Comparison of ENCODE assay signal across 24 mouse cellular contexts in the genomic region with DNA sequence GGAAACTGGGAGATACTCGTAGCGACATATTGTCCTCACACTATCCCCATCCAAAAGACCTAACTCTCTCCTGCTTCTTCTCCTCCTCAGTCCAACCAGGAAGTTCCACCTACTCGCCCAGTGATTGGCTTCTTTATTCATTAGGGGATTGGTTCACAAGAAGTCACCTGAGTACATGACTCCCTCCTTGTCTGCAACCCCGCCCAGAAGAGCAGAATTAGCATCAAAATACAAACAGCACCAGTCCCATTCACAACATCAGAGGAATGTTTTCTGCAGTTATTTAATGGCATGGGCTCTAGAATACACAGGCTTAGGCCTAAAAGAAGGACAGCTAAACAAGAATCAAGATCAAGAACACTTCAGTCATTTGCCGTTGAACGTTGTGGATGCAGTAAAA.
DNase-seq lines count a peak whose midpoint lies in the region; ATAC-seq lines count a peak whose summit lies in the region.
"Had no signal": no experiment of that assay in that cellular context is flagged by ENCODE, and none has a peak within 500 bp of the region (broad histone marks: within the 10 kb centered on the region; RNA-seq: fewer than 3 reads in every experiment).

No protein-coding gene starts in this region.

- no peak overlapping the region for H3K9ac ChIP-seq in midbrain, embryonic 11.5 days (ENCODE audit: low read length)
- H3K9ac ChIP-seq in midbrain, embryonic 14.5 days (replicated peaks; ENCODE audit: low read length): no peak overlapping the region
- H3K9ac ChIP-seq: embryonic facial prominence, embryonic 12.5 days; forebrain, embryonic 13.5 days; forebrain, embryonic 15.5 days; forebrain, postnatal 0 days had no signal

- no peaks in the 10 kb centered on the region for H3K27me3 ChIP-seq in midbrain, embryonic 11.5 days (ENCODE audit: control insufficient read depth, insufficient read depth, low read length)
- no peaks in the 10 kb centered on the region for H3K27me3 ChIP-seq in midbrain, embryonic 14.5 days (ENCODE audit: control insufficient read depth, insufficient read depth, low read length)
- H3K27me3 ChIP-seq: CH12.LX; embryonic facial prominence, embryonic 12.5 days; forebrain, embryonic 13.5 days; forebrain, embryonic 15.5 days had no signal

- no peak overlapping the region for H3K27ac ChIP-seq in midbrain, embryonic 11.5 days (ENCODE audit: low read depth, low read length)
- H3K27ac ChIP-seq in midbrain, embryonic 14.5 days (replicated peaks; ENCODE audit: low read depth, low read length): no peak overlapping the region
- H3K27ac ChIP-seq: embryonic facial prominence, embryonic 10.5 days; embryonic facial prominence, embryonic 12.5 days; forebrain, embryonic 13.5 days; forebrain, embryonic 15.5 days had no signal

- no peak overlapping the region for H3K4me2 ChIP-seq in midbrain, embryonic 11.5 days
- H3K4me2 ChIP-seq in midbrain, embryonic 14.5 days (ENCODE audit: low read length): no peak overlapping the region
- H3K4me2 ChIP-seq: embryonic facial prominence, embryonic 12.5 days; forebrain, embryonic 13.5 days; forebrain, embryonic 15.5 days had no signal

- H3K36me3 ChIP-seq in midbrain, embryonic 11.5 days (ENCODE audit: control insufficient read depth, insufficient read depth, low read length): no peaks in the 10 kb centered on the region
- H3K36me3 ChIP-seq in midbrain, embryonic 14.5 days (ENCODE audit: control insufficient read depth, insufficient read depth, low read length): no peaks in the 10 kb centered on the region
- H3K36me3 ChIP-seq: embryonic facial prominence, embryonic 10.5 days; embryonic facial prominence, embryonic 12.5 days; forebrain, embryonic 15.5 days; G1E had no signal

- ATAC-seq in midbrain, embryonic 11.5 days (ENCODE audit: low FRiP score): no peak
- ATAC-seq in midbrain, embryonic 14.5 days (ENCODE audit: low FRiP score, low TSS enrichment): no peak
- ATAC-seq: activated CD4-positive, CD25-positive, alpha-beta regulatory T cell, adult 4 months; CD4-positive, CD25-positive, alpha-beta regulatory T cell, adult 4 months; forebrain, embryonic 13.5 days; forebrain, embryonic 15.5 days; forebrain, postnatal 0 days; Patski had no signal

- H3K9me3 ChIP-seq in midbrain, embryonic 11.5 days (ENCODE audit: control insufficient read depth, low read length): no peaks in the 10 kb centered on the region
- no peaks in the 10 kb centered on the region for H3K9me3 ChIP-seq in midbrain, embryonic 14.5 days (ENCODE audit: control insufficient read depth, low read length)
- H3K9me3 ChIP-seq: embryonic facial prominence, embryonic 10.5 days; embryonic facial prominence, embryonic 12.5 days; forebrain, embryonic 13.5 days; forebrain, embryonic 15.5 days had no signal

- no peak overlapping the region for H3K4me3 ChIP-seq in midbrain, embryonic 11.5 days (ENCODE audit: low read depth, low read length)
- H3K4me3 ChIP-seq in midbrain, embryonic 14.5 days (replicated peaks; ENCODE audit: low read depth, low read length): no peak overlapping the region
- H3K4me3 ChIP-seq: embryonic facial prominence, embryonic 10.5 days; embryonic facial prominence, embryonic 12.5 days; forebrain, embryonic 13.5 days; forebrain, embryonic 15.5 days had no signal

- 89% methylated on average over 6 of the region's 6 CpGs for WGBS in midbrain, embryonic 11.5 days
- 90% methylated on average over 6 of the region's 6 CpGs for WGBS in midbrain, embryonic 14.5 days

- DNase-seq in midbrain, embryonic 11.5 days (ENCODE audit: low spot score, missing footprints): peak; percentile 21
- no peak for DNase-seq in midbrain, embryonic 14.5 days
- DNase-seq in R1 (ENCODE audit: low read depth, low spot score): peak; percentile 88
- DNase-seq in spleen, adult 12 weeks (ENCODE audit: low spot score): no peak
- no peak for DNase-seq in urinary bladder, adult 18-20 months (ENCODE audit: low spot score in 2 of 2)
- DNase-seq: adrenal gland, adult 8-10 months; adrenal gland, postnatal 14 days; adrenal gland, postnatal 36 days; B cell, adult 2 months; cerebellum, adult 11-12 months; cerebellum, adult 2 months; cerebellum, adult 9-10 months; cerebellum, postnatal 10 days; cerebellum, postnatal 25 days; forebrain, postnatal 0 days had no signal

- H3K4me1 ChIP-seq in midbrain, embryonic 11.5 days (ENCODE audit: control insufficient read depth, insufficient read depth, low read length): no peaks in the 10 kb centered on the region
- H3K4me1 ChIP-seq in midbrain, embryonic 14.5 days (ENCODE audit: control insufficient read depth, insufficient read depth, low read length): no peaks in the 10 kb centered on the region
- H3K4me1 ChIP-seq: embryonic facial prominence, embryonic 10.5 days; embryonic facial prominence, embryonic 12.5 days; forebrain, embryonic 13.5 days; forebrain, embryonic 15.5 days had no signal

Comparison
In these comparisons a context has a peak if more than half of its experiments do, and no peak if none do; other contexts are left out.
1. DNase-seq: peak in midbrain, embryonic 11.5 days (single experiment) and R1 (single experiment); none in midbrain, embryonic 14.5 days (single experiment), spleen, adult 12 weeks (single experiment) and urinary bladder, adult 18-20 months (0 of 2).